Mouse (Mus musculus): ENCODE measurements around the gene Ahnak2.

Gene Ahnak2

DNA sequence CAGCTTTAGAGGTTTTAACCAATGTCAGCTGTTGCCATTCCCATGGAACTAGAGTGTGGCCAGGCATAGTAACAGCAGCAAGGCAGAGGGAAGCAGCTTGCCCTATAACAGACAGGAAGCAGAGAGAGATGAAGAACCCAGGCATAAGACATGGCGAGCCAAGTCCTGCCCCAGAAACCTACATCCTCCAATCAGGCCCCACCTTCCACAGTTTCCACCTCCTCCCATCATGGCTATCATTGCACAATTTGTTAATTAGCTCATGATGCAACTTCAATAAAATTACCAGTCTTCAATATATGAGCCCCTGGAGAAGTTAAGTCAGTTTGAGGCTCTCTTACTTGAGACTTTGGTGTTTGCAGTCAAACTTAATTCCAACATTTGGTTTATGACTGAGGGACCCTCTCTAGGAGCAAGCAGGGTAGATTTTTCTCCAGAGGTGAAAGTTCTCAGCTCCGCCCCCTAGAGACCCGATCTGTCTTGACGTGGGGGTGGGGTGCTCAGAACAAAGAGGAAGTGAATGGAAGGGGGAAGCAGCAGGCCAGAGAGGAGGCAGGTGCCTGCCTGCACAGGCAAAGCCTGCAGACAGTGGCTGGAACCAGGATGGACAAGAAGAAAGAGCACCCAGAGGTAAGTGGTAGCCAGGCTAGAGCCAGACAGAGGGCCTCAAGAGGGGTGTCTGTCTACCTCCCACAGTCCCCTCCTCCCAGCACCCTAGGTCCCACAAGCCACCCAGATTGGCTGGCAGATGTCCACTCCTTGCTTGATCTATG is 42.1 kb downstream of the Ahnak2 start, which contains the start of gene Pld4:
TSS of gene Pld4 (plus strand) at position 502 of the 773 bp plus-strand sequence.
- DNase-seq (ENCODE audit: low read depth), result no peak

GRCm38 (mm10) chr12:112759471-112759870 is 43.0 kb downstream of the Ahnak2 start:
- DNase-seq (ENCODE audit: low read depth), result no peak

- no peak for DNase-seq (ENCODE audit: low read depth)
These were observed 44.6 kb downstream of the Ahnak2 start for GRCm38 (mm10) chr12:112757896-112758295.

DNA sequence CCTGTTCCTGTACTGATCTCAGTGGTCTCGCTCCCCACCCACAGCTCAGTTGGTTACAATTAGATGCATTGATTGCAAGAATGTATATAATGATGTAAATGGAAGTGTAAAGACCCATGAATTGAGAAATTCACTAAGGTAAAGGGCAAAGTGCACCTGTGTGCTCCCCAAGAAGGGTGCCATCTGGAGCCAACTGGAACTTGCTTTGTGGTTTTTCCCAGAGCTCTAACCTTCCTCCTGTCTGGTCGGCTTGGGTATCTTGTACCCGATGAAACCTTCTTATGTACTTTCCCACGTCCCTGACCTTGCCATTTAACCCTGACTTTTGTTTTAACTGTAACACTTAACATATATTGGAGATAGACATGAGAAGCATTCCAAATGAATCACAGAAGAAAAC is 46.6 kb downstream of the Ahnak2 start:
- no peak for DNase-seq (ENCODE audit: low read depth)

GRCm38 (mm10) chr12:112752399-112752798 is 50.1 kb downstream of the Ahnak2 start:
- no peak for DNase-seq (ENCODE audit: low read depth)

DNA sequence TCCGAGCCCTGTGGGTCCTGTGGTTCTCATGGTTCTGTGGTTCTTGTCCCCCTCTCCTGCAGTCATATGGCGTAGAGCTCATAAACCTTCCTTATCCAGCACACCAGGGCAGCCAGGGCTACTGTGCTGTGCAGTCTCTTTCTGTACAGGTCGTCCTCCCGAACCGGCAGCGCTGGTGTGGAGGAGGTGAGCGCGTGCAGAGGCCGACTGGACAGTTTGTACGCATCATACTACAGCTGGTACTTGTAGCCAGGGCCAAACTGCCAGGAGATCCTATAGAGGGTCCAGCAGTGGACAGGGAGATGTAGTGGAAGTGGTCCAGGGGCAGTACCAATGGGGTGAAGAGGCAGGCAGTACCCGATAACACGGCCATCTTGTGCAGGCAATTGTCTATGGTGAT is 51.5 kb downstream of the Ahnak2 start:
- DNase-seq (ENCODE audit: low read depth), result no peak

- DNase-seq (ENCODE audit: low read depth), result no peak
These were observed 54.9 kb downstream of the Ahnak2 start for GRCm38 (mm10) chr12:112747606-112747970.

DNA sequence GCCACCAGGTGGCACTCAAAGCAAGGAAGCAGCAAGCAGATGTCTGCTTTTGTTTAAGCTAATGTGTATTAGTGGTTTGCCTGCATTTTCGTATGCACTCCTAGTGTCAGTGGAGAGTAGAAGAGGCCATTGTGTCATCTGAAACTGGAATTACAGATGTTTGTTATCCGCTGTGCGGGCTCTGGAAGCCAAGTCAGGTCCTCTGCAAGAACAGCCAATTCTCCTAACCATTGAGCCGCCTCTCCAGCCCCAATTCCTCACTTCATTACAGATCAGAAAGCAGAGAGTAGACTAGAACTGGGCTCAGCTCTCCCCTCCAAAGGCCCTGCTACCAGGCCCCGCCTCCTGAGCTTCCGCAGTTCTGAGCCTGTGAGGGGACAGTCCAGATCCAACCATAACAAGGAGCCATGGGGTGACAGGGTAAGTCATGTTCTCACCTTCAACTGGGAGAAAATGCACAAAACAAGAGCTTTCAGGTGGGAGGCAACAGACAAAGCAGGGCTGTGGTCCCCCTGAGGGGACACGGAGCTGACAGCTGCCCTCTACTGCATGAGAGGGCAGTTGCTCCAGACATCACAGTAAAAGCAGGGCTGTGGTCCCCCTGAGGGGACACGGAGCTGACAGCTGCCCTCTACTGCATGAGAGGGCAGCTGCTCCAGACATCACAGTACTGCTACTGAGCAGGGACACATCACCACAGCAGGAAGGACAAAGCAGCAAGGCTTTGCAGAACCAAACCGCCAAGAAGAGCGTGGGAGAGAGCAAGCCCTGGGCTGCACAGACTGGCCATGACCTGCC is 55.5 kb downstream of the Ahnak2 start:
- DNase-seq (ENCODE audit: low read depth), result peak; percentile 78

DNA sequence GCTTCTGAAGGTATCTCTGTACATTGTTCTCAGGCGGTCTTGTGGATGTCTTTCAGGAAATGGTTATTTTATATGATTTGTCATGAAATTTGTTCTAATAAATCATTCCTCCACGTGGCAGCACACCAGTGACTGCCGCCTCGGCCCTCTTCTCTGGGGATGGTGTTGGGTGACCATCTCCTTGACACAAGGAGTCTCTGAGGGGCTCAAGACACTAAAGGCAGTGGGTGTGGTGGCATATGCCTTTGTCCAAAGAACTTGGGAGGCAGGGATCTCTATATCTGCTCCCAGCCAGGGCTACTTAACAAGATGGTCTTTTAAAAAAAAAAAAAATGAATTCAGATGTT is 56.0 kb downstream of the Ahnak2 start:
- no peak for DNase-seq (ENCODE audit: low read depth)

- DNase-seq (ENCODE audit: low read depth), result no peak
These were observed 56.7 kb downstream of the Ahnak2 start for GRCm38 (mm10) chr12:112745716-112746115.

DNA sequence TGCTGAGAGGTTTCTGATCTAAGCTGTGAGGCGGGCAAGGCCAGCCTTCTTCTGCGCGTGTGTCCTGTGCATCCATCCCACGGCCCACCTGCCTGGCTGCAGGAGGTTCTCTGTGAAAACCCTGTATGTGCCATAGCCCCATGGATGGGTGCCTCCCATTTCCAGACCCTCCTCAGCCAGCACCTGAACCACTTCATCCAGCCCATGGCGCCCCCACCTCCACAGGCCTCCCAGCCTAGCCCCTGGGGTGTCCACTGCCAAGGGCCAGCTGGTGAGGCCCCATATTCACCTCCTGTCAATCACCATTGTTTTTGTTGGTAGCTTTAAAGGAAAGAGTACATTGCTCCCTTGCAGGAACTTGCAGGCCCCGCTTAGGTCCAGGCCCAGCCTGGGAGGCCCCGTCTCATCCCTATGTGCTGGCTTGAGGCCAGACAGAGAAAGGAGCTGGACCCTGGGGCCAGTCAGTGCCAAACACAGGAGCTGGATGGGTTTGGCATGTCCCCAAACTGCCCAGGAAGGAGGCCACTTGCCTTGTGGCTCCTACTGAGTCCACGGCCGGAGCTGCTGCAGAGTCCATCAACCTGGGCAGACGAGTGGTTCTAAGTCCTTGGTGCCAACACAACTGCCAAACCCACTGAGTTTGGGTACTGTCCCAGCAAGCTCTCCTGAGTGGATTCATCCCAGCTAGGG is 57.4 kb downstream of the Ahnak2 start:
- DNase-seq (ENCODE audit: low read depth), result no peak

DNA sequence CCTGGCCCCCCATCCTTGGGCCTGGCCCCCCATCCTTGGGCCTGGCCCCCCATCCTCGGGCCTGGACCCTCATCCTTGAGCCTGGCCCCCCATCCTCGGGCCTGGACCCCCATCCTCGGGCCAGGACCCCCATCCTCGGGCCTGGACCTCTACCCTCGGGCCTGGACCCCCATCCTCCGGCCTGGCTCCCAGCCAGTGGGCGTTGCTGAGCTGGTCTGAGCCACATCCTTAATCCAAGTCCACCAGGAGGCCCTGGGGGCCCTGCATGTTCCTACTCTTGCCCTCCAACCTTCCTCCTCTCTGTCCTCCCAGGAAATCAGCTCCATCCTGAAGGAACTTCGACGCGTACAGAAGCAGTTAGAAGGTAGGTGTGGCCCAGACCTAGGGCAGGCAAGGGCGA is 58.2 kb downstream of the Ahnak2 start:
- no peak for DNase-seq (ENCODE audit: low read depth)

DNA sequence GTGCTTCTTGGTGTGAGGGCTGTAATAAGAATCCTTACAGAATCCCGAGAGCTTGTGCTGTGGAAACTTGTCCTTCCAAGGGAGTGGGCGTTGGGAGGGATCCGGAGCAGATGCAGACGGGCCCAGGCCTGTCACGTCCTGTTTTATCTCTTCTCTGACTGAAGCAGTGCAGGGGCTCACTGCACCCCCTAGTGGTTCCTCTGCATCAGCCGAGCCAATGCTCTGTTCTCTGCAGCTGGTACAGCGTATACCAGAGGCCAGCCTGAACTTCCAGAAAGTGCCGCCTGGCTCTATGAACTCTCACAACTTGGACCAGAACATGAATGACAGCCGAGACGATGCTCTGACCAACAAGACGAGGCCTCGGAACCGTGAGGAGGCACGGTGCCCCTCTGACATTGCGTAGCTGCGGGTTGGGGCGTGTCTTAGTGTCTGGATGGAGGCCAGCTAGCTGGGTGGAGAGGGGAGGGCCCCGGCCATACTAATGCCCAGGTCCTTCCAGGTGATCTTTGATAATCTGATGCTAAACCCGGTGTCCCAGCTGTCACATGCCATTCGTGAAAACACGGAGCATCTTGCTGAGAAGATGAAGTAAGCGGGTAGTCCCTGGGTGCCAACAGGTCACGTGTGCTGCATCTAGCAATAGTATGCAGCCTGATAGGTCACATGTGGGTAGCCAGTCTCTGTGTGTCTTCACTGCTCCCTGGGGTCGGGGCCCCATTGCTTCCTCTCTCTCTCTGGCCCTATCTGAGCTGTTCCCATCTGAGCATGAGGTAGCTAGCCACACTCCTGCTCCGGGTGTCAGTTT is 59.1 kb downstream of the Ahnak2 start:
- DNase-seq (ENCODE audit: low read depth), result peak; percentile 85

GRCm38 (mm10) chr12:112742768-112743167 is 59.7 kb downstream of the Ahnak2 start:
- DNase-seq (ENCODE audit: low read depth), result no peak

DNA sequence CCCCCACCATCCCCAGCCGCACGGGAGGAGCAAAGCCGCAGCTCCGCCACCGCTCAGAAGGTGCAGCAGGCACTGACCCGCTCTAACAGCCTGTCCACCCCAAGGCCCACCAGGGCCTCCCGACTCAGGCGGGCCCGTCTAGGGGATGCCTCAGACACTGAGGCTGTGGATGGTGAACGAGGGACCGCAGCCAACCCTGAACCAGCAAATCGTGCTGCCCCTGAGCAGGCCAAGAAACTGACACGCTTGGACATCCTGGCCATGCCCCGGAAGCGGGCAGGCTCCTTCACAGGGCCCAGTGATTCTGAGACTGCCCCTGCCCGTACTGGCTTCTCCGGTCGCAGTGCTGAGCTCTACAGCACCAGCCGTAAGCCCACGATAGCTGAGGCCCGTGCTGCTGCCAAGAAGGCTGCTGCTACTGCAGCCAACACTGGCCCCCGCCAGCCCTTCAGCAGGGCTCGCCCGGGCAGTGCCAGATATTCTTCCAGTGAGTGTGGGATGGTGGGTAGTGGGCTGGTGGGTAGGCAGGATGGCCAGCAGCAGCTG is 63.4 kb downstream of the Ahnak2 start:
- no peak for DNase-seq (ENCODE audit: low read depth)

DNA sequence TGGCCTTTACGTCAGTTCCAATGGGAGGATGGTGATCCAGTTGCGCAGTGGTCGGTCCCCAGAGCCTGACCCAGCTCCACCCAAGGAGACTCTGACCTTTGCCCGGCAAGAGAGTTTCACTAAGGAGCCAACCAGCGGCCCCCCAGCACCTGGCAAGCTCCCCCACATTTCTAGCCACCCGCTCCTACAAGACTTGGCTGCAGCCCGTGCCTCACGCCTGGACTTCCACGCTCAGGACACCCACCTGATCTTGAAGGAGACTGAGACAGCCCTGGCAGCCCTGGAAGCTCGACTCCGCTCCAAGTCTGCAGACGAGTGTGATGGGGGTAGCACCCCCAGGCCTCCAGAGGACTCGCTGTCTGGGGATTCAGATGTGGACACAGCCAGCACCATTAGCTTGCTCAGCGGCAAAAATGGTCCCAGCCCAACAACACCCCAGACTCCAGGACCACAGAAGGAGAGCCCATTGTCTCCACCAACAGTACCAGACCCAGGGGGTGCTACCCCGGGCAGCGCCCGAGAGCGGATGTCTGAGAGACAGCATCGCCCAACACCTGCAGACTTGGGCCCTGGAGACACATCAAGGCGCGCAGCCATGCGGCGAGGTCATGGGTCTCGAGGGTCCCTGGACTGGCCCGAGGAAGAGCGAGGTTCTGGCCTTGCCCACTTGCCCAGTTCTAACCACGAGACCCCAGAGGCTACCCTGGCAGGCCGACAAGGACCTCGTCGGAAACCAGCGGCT is 64.0 kb downstream of the Ahnak2 start:
- DNase-seq (ENCODE audit: low read depth), result no peak

DNA sequence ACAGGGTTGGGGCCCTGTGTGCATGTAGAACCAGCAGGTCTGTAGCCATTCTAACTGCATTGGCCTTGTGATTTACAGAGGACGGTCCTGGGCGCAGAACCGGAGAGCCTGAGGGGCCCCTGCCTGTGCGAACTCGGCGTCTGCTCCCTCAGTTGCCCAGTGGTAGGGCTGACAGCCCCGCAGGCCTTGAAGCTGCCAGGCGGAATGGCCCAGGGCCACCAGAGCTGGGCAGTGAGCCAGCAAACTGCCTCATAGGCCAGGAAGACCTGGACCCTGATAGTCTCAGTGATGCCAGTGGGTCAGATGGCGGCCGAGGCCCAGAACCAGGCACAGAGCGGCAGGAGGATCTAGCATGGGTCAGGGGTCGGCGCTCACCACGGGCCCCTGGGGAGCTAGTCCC is 64.7 kb downstream of the Ahnak2 start:
- DNase-seq (ENCODE audit: low read depth), result no peak

- DNase-seq (ENCODE audit: low read depth), result no peak
These were observed 65.4 kb downstream of the Ahnak2 start for GRCm38 (mm10) chr12:112737081-112737480.

GRCm38 (mm10) chr12:112736636-112736925 is 65.9 kb downstream of the Ahnak2 start:
- DNase-seq (ENCODE audit: low read depth), result no peak

- no peak for DNase-seq (ENCODE audit: low read depth)
These were observed 66.4 kb downstream of the Ahnak2 start for GRCm38 (mm10) chr12:112735896-112736635.

All from induced T-regulatory cell, adult 2 months (primary cell).